Mouse (Mus musculus): ENCODE measurements at regions not wholly inside any gene's neighbourhood (a gene's known extent, or its start where the extent isn't known, plus 50 kb on each side); places are given as distances from the start of the nearest gene placed in this dataset.

- Histone ChIP-seq H3K4me2 (ENCODE audit: low read depth) (no peak overlapping the region), H3K27me3 (ENCODE audit: control insufficient read depth, insufficient read depth, low read length) (no peaks in the 10 kb centered on the region), H3K27ac (ENCODE audit: low read depth, low read length) (no peak overlapping the region), H3K4me3 (ENCODE audit: low read depth, low read length) (no peak overlapping the region), H3K9ac (ENCODE audit: low read length) (no peak overlapping the region), H3K36me3 (ENCODE audit: control insufficient read depth, insufficient read depth, low read length) (no peaks in the 10 kb centered on the region), H3K4me1 (ENCODE audit: control insufficient read depth, insufficient read depth, low read length) (no peaks in the 10 kb centered on the region), H3K9me3 (ENCODE audit: control insufficient read depth, low read length) (no peaks in the 10 kb centered on the region)
- WGBS = 83% methylated on average over 5 of the region's 5 CpGs
- ATAC-seq (ENCODE audit: insufficient read depth, low FRiP score, low TSS enrichment) (no peak), DNase-seq (ENCODE audit: low spot score) (no peak)
These were observed 193.8 kb upstream of the Zfp507 start for GRCm38 (mm10) chr7:35996609-35997008.

- DNase-seq (ENCODE audit: low spot score) (no peak), ATAC-seq (ENCODE audit: insufficient read depth, low FRiP score, low TSS enrichment) (no peak)
- H3K4me2 ChIP-seq (ENCODE audit: low read depth) = no peak overlapping the region
- H3K4me1 ChIP-seq (ENCODE audit: control insufficient read depth, insufficient read depth, low read length) = no peaks in the 10 kb centered on the region
- H3K9ac ChIP-seq (ENCODE audit: low read length) = no peak overlapping the region
- no peaks in the 10 kb centered on the region for H3K36me3 ChIP-seq (ENCODE audit: control insufficient read depth, insufficient read depth, low read length)
- WGBS = 80% methylated on average over 8 of the region's 8 CpGs
- no peaks in the 10 kb centered on the region for H3K9me3 ChIP-seq (ENCODE audit: control insufficient read depth, low read length)
- H3K27ac ChIP-seq (ENCODE audit: low read depth, low read length) = no peak overlapping the region
- H3K4me3 ChIP-seq (ENCODE audit: low read depth, low read length) = no peak overlapping the region
- H3K27me3 ChIP-seq (ENCODE audit: control insufficient read depth, insufficient read depth, low read length) = no peaks in the 10 kb centered on the region
These were observed 189.7 kb upstream of the Zfp507 start for GRCm38 (mm10) chr7:35992511-35992910.

- 89% methylated on average over 5 of the region's 5 CpGs for WGBS
- DNase-seq (ENCODE audit: low spot score) = no peak
- no peak for ATAC-seq (ENCODE audit: insufficient read depth, low FRiP score, low TSS enrichment)
These were observed 188.3 kb upstream of the Zfp507 start for GRCm38 (mm10) chr7:35991141-35991540.

GRCm38 (mm10) chr7:35989456-35989855 is 186.7 kb upstream of the Zfp507 start:
- Histone ChIP-seq H3K9ac (ENCODE audit: low read length) (no peak overlapping the region), H3K4me2 (ENCODE audit: low read depth) (no peak overlapping the region), H3K36me3 (ENCODE audit: control insufficient read depth, insufficient read depth, low read length) (no peaks in the 10 kb centered on the region), H3K9me3 (ENCODE audit: control insufficient read depth, low read length) (no peaks in the 10 kb centered on the region), H3K27ac (ENCODE audit: low read depth, low read length) (no peak overlapping the region), H3K4me3 (ENCODE audit: low read depth, low read length) (no peak overlapping the region), H3K4me1 (ENCODE audit: control insufficient read depth, insufficient read depth, low read length) (no peaks in the 10 kb centered on the region), H3K27me3 (ENCODE audit: control insufficient read depth, insufficient read depth, low read length) (no peaks in the 10 kb centered on the region)
- WGBS = 38% methylated on average over 8 of the region's 8 CpGs
- no peak for DNase-seq (ENCODE audit: low spot score)
- no peak for ATAC-seq (ENCODE audit: insufficient read depth, low FRiP score, low TSS enrichment)

More at GRCm38 (mm10) chr7:35991141-35991540, 188.3 kb upstream of the Zfp507 start:
- Histone ChIP-seq H3K9ac (ENCODE audit: low read length) (no peak overlapping the region), H3K27ac (ENCODE audit: low read depth, low read length) (no peak overlapping the region), H3K4me2 (ENCODE audit: low read depth) (no peak overlapping the region), H3K4me3 (ENCODE audit: low read depth, low read length) (no peak overlapping the region), H3K36me3 (ENCODE audit: control insufficient read depth, insufficient read depth, low read length) (no peaks in the 10 kb centered on the region), H3K27me3 (ENCODE audit: control insufficient read depth, insufficient read depth, low read length) (no peaks in the 10 kb centered on the region), H3K9me3 (ENCODE audit: control insufficient read depth, low read length) (no peaks in the 10 kb centered on the region), H3K4me1 (ENCODE audit: control insufficient read depth, insufficient read depth, low read length) (no peaks in the 10 kb centered on the region)

- H3K27ac ChIP-seq (ENCODE audit: low read depth, low read length) = no peak overlapping the region
- H3K4me1 ChIP-seq (ENCODE audit: control insufficient read depth, insufficient read depth, low read length) = no peaks in the 10 kb centered on the region
- DNase-seq (ENCODE audit: low spot score) = no peak
- no peaks in the 10 kb centered on the region for H3K27me3 ChIP-seq (ENCODE audit: control insufficient read depth, insufficient read depth, low read length)
- H3K4me3 ChIP-seq (ENCODE audit: low read depth, low read length) = no peak overlapping the region
- ATAC-seq (ENCODE audit: insufficient read depth, low FRiP score, low TSS enrichment) = no peak
- no peak overlapping the region for H3K4me2 ChIP-seq (ENCODE audit: low read depth)
- H3K36me3 ChIP-seq (ENCODE audit: control insufficient read depth, insufficient read depth, low read length) = no peaks in the 10 kb centered on the region
- H3K9me3 ChIP-seq (ENCODE audit: control insufficient read depth, low read length) = no peaks in the 10 kb centered on the region
- WGBS = 71% methylated on average over 13 of the region's 13 CpGs
- no peak overlapping the region for H3K9ac ChIP-seq (ENCODE audit: low read length)
These were observed 185.8 kb upstream of the Zfp507 start for GRCm38 (mm10) chr7:35988449-35989109.

GRCm38 (mm10) chr7:35977986-35978385 is 175.2 kb upstream of the Zfp507 start:
- Histone ChIP-seq H3K4me2 (ENCODE audit: low read depth) (no peak overlapping the region), H3K27me3 (ENCODE audit: control insufficient read depth, insufficient read depth, low read length) (no peaks in the 10 kb centered on the region), H3K4me1 (ENCODE audit: control insufficient read depth, insufficient read depth, low read length) (no peaks in the 10 kb centered on the region), H3K9me3 (ENCODE audit: control insufficient read depth, low read length) (no peaks in the 10 kb centered on the region), H3K9ac (ENCODE audit: low read length) (no peak overlapping the region), H3K36me3 (ENCODE audit: control insufficient read depth, insufficient read depth, low read length) (no peaks in the 10 kb centered on the region), H3K27ac (ENCODE audit: low read depth, low read length) (no peak overlapping the region), H3K4me3 (ENCODE audit: low read depth, low read length) (no peak overlapping the region)
- ATAC-seq (ENCODE audit: insufficient read depth, low FRiP score, low TSS enrichment) = no peak
- no peak for DNase-seq (ENCODE audit: low spot score)
- WGBS = 93% methylated on average over 9 of the region's 9 CpGs

GRCm38 (mm10) chr7:35958731-35959130 is 155.9 kb upstream of the Zfp507 start:
- H3K4me2 ChIP-seq (ENCODE audit: low read depth) = no peak overlapping the region
- no peak overlapping the region for H3K4me3 ChIP-seq (ENCODE audit: low read depth, low read length)
- no peaks in the 10 kb centered on the region for H3K9me3 ChIP-seq (ENCODE audit: control insufficient read depth, low read length)
- no peak for ATAC-seq (ENCODE audit: insufficient read depth, low FRiP score, low TSS enrichment)
- no peak overlapping the region for H3K9ac ChIP-seq (ENCODE audit: low read length)
- WGBS = 28% methylated on average over 5 of the region's 5 CpGs
- no peak overlapping the region for H3K27ac ChIP-seq (ENCODE audit: low read depth, low read length)
- no peaks in the 10 kb centered on the region for H3K36me3 ChIP-seq (ENCODE audit: control insufficient read depth, insufficient read depth, low read length)
- no peaks in the 10 kb centered on the region for H3K4me1 ChIP-seq (ENCODE audit: control insufficient read depth, insufficient read depth, low read length)
- no peaks in the 10 kb centered on the region for H3K27me3 ChIP-seq (ENCODE audit: control insufficient read depth, insufficient read depth, low read length)
- DNase-seq (ENCODE audit: low spot score) = no peak

GRCm38 (mm10) chr7:35958052-35958451 is 155.2 kb upstream of the Zfp507 start:
- Histone ChIP-seq H3K4me3 (ENCODE audit: low read depth, low read length) (no peak overlapping the region), H3K4me2 (ENCODE audit: low read depth) (no peak overlapping the region), H3K9ac (ENCODE audit: low read length) (no peak overlapping the region), H3K27me3 (ENCODE audit: control insufficient read depth, insufficient read depth, low read length) (no peaks in the 10 kb centered on the region), H3K36me3 (ENCODE audit: control insufficient read depth, insufficient read depth, low read length) (no peaks in the 10 kb centered on the region), H3K4me1 (ENCODE audit: control insufficient read depth, insufficient read depth, low read length) (no peaks in the 10 kb centered on the region), H3K9me3 (ENCODE audit: control insufficient read depth, low read length) (no peaks in the 10 kb centered on the region), H3K27ac (ENCODE audit: low read depth, low read length) (no peak overlapping the region)
- 15% methylated on average over 2 of the region's 2 CpGs for WGBS
- DNase-seq (ENCODE audit: low spot score) = peak; percentile 12
- ATAC-seq (ENCODE audit: insufficient read depth, low FRiP score, low TSS enrichment) = no peak

GRCm38 (mm10) chr7:35948794-35949193 is 146.0 kb upstream of the Zfp507 start:
- Histone ChIP-seq H3K4me3 (ENCODE audit: low read depth, low read length) (no peak overlapping the region), H3K27me3 (ENCODE audit: control insufficient read depth, insufficient read depth, low read length) (no peaks in the 10 kb centered on the region), H3K9me3 (ENCODE audit: control insufficient read depth, low read length) (no peaks in the 10 kb centered on the region), H3K4me1 (ENCODE audit: control insufficient read depth, insufficient read depth, low read length) (peaks cover 9% of the 10 kb centered on the region; the same call in 1 of the 2 replicates), H3K27ac (ENCODE audit: low read depth, low read length) (no peak overlapping the region), H3K36me3 (ENCODE audit: control insufficient read depth, insufficient read depth, low read length) (no peaks in the 10 kb centered on the region), H3K4me2 (ENCODE audit: low read depth) (peak overlapping the region; percentile 35), H3K9ac (ENCODE audit: low read length) (no peak overlapping the region)
- DNase-seq (ENCODE audit: low spot score) (no peak), ATAC-seq (ENCODE audit: insufficient read depth, low FRiP score, low TSS enrichment) (no peak; the same call in 1 of the 2 replicates)
- 7% methylated on average over 6 of the region's 6 CpGs for WGBS
